Mouse (Mus musculus) stomach, embryonic 15.5 days (tissue): Measurements from ENCODE around the gene Zfp26. TPM values are rescaled to one million over a fixed set of nuclear protein-coding genes. Genes with fewer than 3 reads are reported as not detected.

Experiments
- ATAC-seq: fragments of 200-750 bp; cut with Nextera tagmentation; 2 replicates; pipeline ENCODE4 v1.8.0; 2017; ENCODE audit warnings: low read depth, moderate number of reproducible peaks, moderate TSS enrichment; ENCODE audit not compliant: insufficient read depth, low FRiP score
- H3K27ac ChIP-seq: fragments of 300-500 bp; sonication (generic); 2 replicates; pipeline ENCODE4 v1.5.1; 2015; ENCODE audit warnings: mild to moderate bottlenecking, inconsistent platforms
- H3K27me3 ChIP-seq: fragments of 300-500 bp; sonication (generic); replicated peaks from 2 replicates; pipeline ENCODE4 v1.6.1; 2015; ENCODE audit warnings: inconsistent platforms
- H3K36me3 ChIP-seq: fragments of 300-500 bp; sonication (generic); 2 replicates; pipeline ENCODE4 v1.6.1; 2015; ENCODE audit warnings: inconsistent platforms
- H3K4me1 ChIP-seq: fragments of 300-500 bp; sonication (generic); 2 replicates; pipeline ENCODE4 v1.6.1; 2015; ENCODE audit warnings: inconsistent platforms
- H3K4me2 ChIP-seq: fragments of 300-500 bp; sonication (generic); 2 replicates; pipeline ENCODE4 v1.6.1; 2015; ENCODE audit warnings: mild to moderate bottlenecking, inconsistent platforms
- H3K4me3 ChIP-seq: fragments of 300-500 bp; sonication (generic); replicated peaks from 2 replicates; pipeline ENCODE4 v1.5.1; 2015; ENCODE audit warnings: inconsistent platforms
- H3K9ac ChIP-seq: fragments of 300-500 bp; sonication (generic); 2 replicates; pipeline ENCODE4 v1.6.1; 2015; ENCODE audit warnings: inconsistent platforms
- H3K9me3 ChIP-seq: fragments of 300-500 bp; sonication (generic); 2 replicates; pipeline ENCODE4 v1.6.1; 2016; ENCODE audit warnings: inconsistent platforms
- WGBS: fragments of 180-500 bp; shearing (Covaris S2); methylation state at CpG from one replicate; pipeline ENCODE4 v1.1.7; 2015; 5-methylcytosine and 5-hydroxymethylcytosine counted together
- polyA plus RNA-seq: library from polyadenylated mRNA; unstranded; fragments of >200 nt; fragmentation: Nextera tagmentation; extraction: Ambion mirVana; gene quantifications from 2 replicates; pipeline ENCODE4 v1.2.1, GENCODE M21; 2015

Zfp26 gene
- polyA plus RNA-seq, result 16.9 and 18.0 TPM in 2 replicates

DNA sequence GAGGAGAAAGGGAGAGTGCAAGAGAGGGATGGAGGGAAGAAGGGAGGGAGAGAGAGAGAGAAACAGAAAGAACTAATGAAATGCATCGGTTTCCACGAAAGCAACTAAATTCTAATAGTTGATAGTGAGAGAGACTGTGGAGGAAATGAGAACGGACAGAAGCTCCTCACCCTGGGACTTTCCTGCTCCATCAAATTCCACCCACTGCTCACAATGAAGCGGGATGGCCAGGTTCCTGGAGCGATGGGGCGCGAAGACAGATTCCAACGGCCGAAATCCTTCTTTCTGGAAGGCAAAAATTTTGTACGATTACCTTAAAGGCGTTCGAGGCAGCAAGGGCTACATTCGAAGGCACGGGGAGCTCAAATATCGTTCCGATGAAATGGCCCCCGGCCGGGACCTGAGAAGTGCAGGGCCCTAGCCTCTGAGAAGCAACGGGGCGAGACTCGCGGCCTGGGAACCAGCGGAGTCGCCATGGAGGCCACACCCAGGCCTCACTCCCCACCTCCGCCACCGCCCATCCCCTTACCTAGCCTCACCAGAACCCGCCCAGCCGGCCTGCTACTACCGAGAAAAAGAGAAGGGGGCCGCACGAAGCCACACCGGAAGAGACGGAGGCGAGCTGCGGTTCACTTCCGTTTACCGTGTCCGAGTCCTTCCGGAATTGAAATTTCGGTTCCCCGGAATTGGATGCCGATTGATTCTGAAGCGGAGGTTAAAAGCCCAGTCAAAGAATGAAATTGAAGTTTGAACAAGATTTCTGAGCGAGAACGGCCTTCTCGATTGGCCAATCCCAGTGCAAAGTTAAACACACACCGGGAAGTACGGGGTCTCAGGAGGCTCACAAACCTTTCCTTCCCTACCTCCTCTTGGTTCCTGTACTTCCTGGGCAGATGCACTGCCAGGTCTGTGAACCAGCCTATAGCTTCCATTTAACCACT is at the start of gene Zfp26:
Zfp26 (minus strand) TSS at position 786 of the 941 bp plus-strand sequence.
- Histone ChIP-seq H3K9me3 (no peaks in the 10 kb centered on the region), H3K36me3 (peaks cover 5% of the 10 kb centered on the region; the same call in 1 of the 2 replicates), H3K4me3 (peak within 1 kb of the TSS; percentile 81), H3K9ac (peak within 1 kb of the TSS; percentile 83), H3K27me3 (no peaks in the 10 kb centered on the region), H3K4me1 (no peaks in the 10 kb centered on the region), H3K27ac (peak within 1 kb of the TSS; percentile 94), H3K4me2 (peak within 1 kb of the TSS; percentile 70)
- WGBS, result under 1% methylated on average over 48 of the region's 48 CpGs
- ATAC-seq, result peak; percentile 94

DNA sequence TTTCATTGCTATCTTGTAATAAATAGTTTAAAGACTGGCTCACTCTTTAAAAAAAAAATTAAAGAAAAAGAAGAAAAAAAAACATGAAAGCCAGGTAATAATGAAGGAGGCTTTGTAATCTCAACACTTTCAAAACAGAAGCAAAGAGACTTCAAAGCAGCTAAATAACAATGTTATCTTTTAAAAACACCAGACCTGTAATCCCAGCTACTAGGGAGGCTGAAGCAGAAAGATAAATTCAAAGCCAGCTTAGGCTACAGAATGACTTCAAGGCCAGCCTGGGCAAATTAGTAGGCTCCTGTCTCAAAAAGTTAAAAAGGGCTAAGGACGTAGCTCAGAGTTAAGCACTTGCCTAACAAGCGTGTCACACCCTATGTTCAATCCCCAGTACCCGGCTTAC is 49.7 kb upstream of the Zfp26 start:
- no peak overlapping the region for H3K27ac ChIP-seq
- no peak overlapping the region for H3K4me2 ChIP-seq
- peaks cover 18% of the 10 kb centered on the region for H3K36me3 ChIP-seq
- H3K27me3 ChIP-seq, result no peaks in the 10 kb centered on the region
- H3K4me3 ChIP-seq, result no peak overlapping the region
- no peaks in the 10 kb centered on the region for H3K4me1 ChIP-seq
- WGBS, result 75% methylated on average over 3 of the region's 3 CpGs
- no peak for ATAC-seq
- H3K9me3 ChIP-seq, result no peaks in the 10 kb centered on the region
- no peak overlapping the region for H3K9ac ChIP-seq

DNA sequence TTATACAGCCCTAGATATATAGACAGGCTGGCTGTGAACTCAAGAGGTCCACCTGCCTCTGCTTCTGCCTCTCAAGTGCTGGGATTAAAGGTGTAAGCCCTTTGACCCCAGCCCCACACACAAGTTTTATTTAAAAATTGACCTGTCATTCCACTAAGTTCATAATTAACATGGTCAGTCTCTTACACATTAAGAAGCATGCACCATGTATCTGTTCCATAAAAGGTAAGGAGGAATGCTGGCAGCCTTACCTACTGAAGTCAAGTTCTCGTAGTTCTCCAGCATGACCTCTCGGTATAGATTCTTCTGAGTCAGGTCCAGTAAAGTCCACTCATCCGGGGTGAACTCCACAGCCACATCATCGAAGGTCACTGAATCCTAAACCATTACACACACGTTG is 44.8 kb upstream of the Zfp26 start:
- Histone ChIP-seq H3K9ac (no peak overlapping the region), H3K4me3 (no peak overlapping the region), H3K4me1 (no peaks in the 10 kb centered on the region), H3K4me2 (no peak overlapping the region), H3K27ac (no peak overlapping the region), H3K36me3 (peaks cover 52% of the 10 kb centered on the region), H3K9me3 (no peaks in the 10 kb centered on the region), H3K27me3 (no peaks in the 10 kb centered on the region)
- ATAC-seq, result no peak
- 88% methylated on average over 5 of the region's 5 CpGs for WGBS

DNA sequence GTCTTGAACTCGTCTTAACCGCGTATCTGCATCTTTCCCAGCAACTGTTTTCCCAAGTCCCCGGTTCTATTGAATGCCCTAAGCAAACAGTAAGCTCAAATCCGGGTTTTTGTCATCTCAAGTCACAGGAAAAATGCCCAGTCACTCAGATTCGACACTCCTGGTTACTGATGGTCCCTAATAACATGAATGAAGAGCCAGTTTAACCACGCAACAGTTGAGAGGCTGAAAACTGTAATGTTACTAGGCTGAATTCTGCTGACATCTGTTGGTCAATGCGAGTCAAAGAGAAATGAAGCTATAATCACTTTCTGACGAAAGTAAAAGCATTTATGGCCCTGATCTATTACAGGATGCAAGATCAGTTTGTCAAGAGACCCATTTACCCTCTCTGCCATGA is 33.3 kb upstream of the Zfp26 start:
- Histone ChIP-seq H3K9ac (peak overlapping the region; percentile 60; the same call in 1 of the 2 replicates), H3K4me1 (no peaks in the 10 kb centered on the region), H3K27me3 (no peaks in the 10 kb centered on the region), H3K36me3 (peaks cover 8% of the 10 kb centered on the region; the same call in 1 of the 2 replicates), H3K27ac (peak overlapping the region; percentile 97), H3K4me2 (peak overlapping the region; percentile 60), H3K4me3 (peak overlapping the region; percentile 69), H3K9me3 (no peaks in the 10 kb centered on the region)
- 4% methylated on average over 9 of the region's 9 CpGs for WGBS
- no peak for ATAC-seq

DNA sequence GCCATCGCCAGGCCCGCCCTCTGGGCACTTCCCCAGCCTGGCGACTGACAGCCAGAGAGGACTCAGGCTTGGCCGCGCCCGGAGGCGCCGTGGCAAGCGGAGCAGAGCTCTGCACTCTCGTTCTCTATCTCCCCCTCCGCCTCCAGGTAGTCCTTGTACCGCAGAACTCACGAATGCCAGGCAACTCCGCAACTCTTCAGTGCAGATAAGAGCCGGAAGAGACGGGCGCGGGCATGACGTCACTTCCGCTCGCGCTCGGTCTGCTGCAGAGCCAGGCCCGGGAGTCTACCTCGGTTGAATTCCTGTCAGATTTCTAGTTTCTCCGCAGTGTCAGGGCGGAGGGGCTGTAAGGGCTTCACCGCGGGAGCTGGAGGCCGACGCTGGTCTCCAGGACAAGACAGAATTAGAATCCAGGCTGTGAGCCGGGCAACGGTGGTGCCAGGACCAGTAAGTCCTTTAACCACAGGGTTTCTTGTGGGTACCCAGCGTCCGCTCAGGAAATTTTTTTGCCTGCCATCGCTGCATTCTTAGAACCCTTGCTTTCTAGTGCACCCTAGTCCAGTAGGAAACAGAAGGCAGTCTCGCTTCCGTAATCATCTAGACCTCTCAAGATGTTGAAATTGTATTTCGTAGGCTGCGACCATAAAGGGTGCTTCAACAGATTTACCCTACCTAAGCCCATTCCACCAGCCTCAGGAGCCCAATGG is 32.7 kb upstream of the Zfp26 start, which contains the start of gene Zfp426:
Zfp426 (minus strand) TSS at position 220 of the 707 bp plus-strand sequence.
- under 1% methylated on average over 40 of the region's 40 CpGs for WGBS

DNA sequence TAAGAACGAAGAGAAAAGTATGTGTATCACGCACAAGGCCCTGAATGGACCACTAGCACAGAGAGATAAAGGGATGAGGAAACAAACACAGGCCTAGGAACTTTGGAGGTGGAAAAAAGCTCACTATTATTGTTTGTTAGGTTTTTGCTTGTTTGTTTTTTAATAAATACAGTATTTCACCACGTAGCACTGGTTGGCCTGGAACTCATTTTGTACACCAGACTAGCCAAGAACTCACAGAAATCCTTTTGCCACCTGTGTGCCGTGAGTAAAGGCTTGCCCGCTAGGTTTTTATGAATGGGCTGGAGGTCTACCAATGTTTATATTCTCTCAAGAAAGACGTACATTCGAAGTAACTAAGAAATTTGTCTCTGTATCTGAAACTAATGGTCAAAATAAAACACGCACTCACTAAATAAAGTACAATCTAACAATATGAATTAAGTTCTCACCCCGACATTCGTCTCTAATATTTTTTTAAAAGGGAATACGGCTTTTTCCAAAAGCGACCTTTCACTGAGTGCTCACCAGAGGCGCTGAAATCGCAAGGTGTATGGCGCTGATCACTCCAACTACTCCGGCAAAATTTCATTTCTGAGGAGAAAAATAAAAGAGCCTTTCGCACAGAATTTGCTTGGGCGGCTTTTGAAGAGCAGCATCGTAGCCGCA is 32.0 kb upstream of the Zfp26 start:
- 6% methylated on average over 20 of the region's 20 CpGs for WGBS
- Histone ChIP-seq H3K4me1 (no peaks in the 10 kb centered on the region), H3K27me3 (no peaks in the 10 kb centered on the region), H3K36me3 (0 out of 2 replicates have a peak, but pooled peaks cover 8% of the 10 kb centered on the region), H3K9me3 (no peaks in the 10 kb centered on the region), H3K4me2 (peak overlapping the region; percentile 60), H3K4me3 (peak overlapping the region; percentile 69), H3K9ac (peak overlapping the region; percentile 60), H3K27ac (peak overlapping the region; percentile 97)
- no peak for ATAC-seq

More for the DNA sequence above, 32.7 kb upstream of the Zfp26 start, which contains the start of gene Zfp426:
- Histone ChIP-seq H3K27me3 (no peaks in the 10 kb centered on the region), H3K4me3 (peak within 1 kb of the TSS; percentile 69), H3K36me3 (0 out of 2 replicates have a peak, but pooled peaks cover 8% of the 10 kb centered on the region), H3K4me2 (peak within 1 kb of the TSS; percentile 60), H3K9ac (peak within 1 kb of the TSS; percentile 60), H3K27ac (peak within 1 kb of the TSS; percentile 97), H3K9me3 (no peaks in the 10 kb centered on the region), H3K4me1 (no peaks in the 10 kb centered on the region)
- ATAC-seq, result peak; percentile 97

DNA sequence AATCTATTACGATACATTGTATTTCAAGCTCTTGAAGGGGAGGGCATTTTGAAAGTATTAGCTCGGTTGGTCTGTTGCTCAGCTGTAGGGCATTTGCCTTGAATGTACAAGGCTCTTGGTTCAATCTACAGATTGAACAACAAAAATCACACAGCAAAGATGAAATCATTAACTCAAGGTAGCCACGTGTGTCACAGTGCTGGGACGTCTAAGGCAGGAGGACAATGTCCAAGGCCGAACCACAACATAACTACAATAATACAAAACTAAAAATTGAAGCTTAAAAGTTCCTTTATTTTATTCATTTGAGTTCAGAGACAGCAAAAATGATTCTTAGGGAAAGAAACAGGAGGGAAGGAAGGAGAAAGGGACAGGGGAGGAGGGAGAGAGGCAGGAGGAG is 29.6 kb upstream of the Zfp26 start:
- no peak overlapping the region for H3K4me3 ChIP-seq
- peaks cover 8% of the 10 kb centered on the region; the same call in 1 of the 2 replicates for H3K36me3 ChIP-seq
- 84% methylated on average over 5 of the region's 5 CpGs for WGBS
- no peak overlapping the region for H3K4me2 ChIP-seq
- H3K9ac ChIP-seq, result no peak overlapping the region
- ATAC-seq, result no peak
- H3K9me3 ChIP-seq, result no peaks in the 10 kb centered on the region
- no peaks in the 10 kb centered on the region for H3K27me3 ChIP-seq
- H3K27ac ChIP-seq, result no peak overlapping the region
- no peaks in the 10 kb centered on the region for H3K4me1 ChIP-seq

DNA sequence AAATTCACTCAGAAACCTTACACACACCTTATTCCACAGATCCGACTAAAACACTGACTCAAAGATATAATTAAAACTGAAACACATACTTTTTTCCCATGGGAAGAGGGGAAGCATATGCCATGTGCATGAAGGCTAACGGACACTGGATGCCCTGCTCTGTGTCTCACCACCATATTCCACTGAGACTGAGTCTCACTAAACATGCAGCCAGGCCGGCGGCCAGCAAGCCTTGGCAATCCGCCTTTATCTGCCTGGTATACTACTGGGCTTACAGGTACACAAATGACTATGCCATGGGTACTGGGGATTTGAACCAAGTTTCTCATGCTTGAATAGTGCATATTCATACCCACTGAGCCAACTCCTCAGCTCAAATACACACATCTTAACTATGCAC is 19.4 kb upstream of the Zfp26 start:
- H3K27me3 ChIP-seq, result no peaks in the 10 kb centered on the region
- H3K4me1 ChIP-seq, result no peaks in the 10 kb centered on the region
- no peaks in the 10 kb centered on the region for H3K9me3 ChIP-seq
- no peak overlapping the region for H3K9ac ChIP-seq
- H3K4me2 ChIP-seq, result no peak overlapping the region
- no peak overlapping the region for H3K4me3 ChIP-seq
- ATAC-seq, result no peak
- 96% methylated on average over 5 of the region's 5 CpGs for WGBS
- no peak overlapping the region for H3K27ac ChIP-seq
- H3K36me3 ChIP-seq, result peaks cover 31% of the 10 kb centered on the region

DNA sequence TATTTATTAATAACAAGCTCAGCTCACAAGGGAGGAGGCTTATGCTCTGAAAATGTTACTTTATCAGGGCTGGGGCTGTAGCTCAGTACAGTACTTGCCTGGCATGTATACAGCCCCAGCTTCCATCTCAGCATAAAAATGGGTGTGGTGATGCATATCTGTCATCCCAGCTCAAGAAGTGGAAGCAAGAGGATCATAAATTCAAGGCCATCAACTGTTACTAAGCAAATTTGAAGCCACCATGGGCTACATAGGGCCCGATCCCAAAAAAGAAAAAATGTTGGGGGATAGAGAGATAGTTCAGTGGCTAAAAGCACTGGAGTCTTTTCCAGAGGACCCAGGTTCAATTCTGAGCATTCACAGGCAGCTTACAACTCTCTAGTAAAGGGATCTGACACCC is 16.7 kb upstream of the Zfp26 start:
- no peaks in the 10 kb centered on the region for H3K27me3 ChIP-seq
- H3K9ac ChIP-seq, result no peak overlapping the region
- peaks cover 37% of the 10 kb centered on the region for H3K36me3 ChIP-seq
- H3K9me3 ChIP-seq, result no peaks in the 10 kb centered on the region
- H3K4me1 ChIP-seq, result no peaks in the 10 kb centered on the region
- no peak for ATAC-seq
- H3K27ac ChIP-seq, result no peak overlapping the region
- no peak overlapping the region for H3K4me3 ChIP-seq
- no peak overlapping the region for H3K4me2 ChIP-seq
- 86% methylated on average over 1 of the region's 1 CpGs for WGBS

DNA sequence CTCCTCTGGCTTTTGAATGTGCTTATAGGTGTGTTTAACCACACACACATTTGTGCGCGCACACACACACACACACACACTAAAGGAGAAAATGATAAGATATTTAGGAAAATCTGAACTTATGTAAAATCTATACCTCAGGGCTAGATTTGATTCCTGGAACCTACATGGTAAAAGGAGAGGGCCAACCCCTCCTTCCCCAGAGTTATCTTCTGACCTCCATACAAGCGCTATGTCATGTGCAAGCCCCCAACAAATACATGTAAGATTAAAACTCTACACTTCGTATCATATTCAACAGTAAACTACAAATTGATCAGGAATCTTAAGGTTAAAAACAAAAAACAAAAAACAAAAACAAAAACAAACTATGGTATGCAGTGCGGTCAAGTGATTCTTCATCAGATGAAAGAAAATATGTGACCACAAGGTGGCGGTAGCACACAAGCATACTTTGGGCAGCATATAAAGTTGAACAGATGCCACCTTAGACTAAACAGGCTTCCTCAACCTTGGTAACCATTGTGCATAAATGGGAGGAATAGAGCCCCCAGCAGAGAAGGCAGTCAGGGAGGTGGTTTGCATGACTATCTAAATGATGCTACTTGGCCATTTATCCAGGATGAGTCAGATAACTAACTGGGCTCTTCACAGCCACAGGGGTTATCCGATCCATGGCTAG is 6.9 kb upstream of the Zfp26 start:
- WGBS, result 56% methylated on average over 7 of the region's 7 CpGs
- Histone ChIP-seq H3K4me2 (no peak overlapping the region), H3K9ac (no peak overlapping the region), H3K27ac (no peak overlapping the region), H3K4me1 (no peaks in the 10 kb centered on the region), H3K27me3 (no peaks in the 10 kb centered on the region), H3K4me3 (no peak overlapping the region), H3K9me3 (peaks cover 6% of the 10 kb centered on the region; the same call in 1 of the 2 replicates), H3K36me3 (peaks cover 30% of the 10 kb centered on the region)
- ATAC-seq, result no peak; the same call in 1 of the 2 replicates

DNA sequence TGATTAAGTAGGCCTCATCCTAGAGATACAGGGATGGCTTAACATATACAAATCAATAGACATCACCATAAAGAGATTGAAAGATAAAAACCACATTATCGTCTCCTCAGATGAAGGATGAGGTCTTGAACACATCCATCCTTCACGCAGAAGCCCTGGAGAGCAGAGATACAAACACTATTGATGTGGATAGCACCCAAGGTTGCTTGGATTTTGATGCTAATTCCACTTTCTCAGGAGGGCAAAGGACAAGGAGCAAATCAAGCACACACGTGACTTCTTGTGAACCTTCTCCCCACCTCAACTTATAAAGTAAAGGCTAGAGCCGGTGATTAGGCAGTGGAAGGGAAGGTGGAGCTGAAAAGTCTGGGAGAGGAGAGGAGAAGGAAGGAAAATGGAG is 6.3 kb downstream of the Zfp26 start:
- H3K4me1 ChIP-seq, result no peaks in the 10 kb centered on the region
- H3K9ac ChIP-seq, result no peak overlapping the region
- no peak for ATAC-seq
- no peak overlapping the region for H3K4me2 ChIP-seq
- H3K9me3 ChIP-seq, result no peaks in the 10 kb centered on the region
- peaks cover 17% of the 10 kb centered on the region for H3K36me3 ChIP-seq
- WGBS, result 91% methylated on average over 4 of the region's 4 CpGs
- H3K27me3 ChIP-seq, result no peaks in the 10 kb centered on the region
- no peak overlapping the region for H3K27ac ChIP-seq
- H3K4me3 ChIP-seq, result no peak overlapping the region
